Mouse (Mus musculus): ENCODE measurements at regions not wholly inside any gene's neighbourhood (a gene's known extent, or its start where the extent isn't known, plus 50 kb on each side); places are given as distances from the start of the nearest gene placed in this dataset.

DNA sequence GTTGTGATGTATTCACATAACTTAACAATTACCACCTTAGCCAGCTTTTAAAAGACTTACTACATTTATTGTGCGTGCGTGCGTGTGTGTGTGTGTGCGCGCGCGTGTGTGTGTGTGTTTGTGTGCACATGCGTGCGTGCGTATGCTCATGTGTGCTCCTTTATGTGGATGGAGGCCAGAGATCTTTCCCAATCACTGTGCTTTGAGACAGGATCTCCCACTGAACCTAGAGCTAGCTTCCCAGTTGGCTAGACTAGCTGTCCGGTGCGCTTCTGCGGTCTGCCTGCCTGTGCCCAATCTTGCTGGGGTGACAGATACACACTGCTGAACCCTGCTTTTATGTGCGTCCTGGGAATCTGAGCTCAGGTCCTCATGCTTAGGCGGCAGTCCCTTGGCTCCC is 50.1 kb upstream of the Arhgap29 start:
- in situ Hi-C loops (cut with MseI, MboI) = no loop called here

- in situ Hi-C loops (cut with MseI, MboI) = no loop called here
Observed at GRCm38 (mm10) chr3:121900429-121900844, 51.9 kb upstream of the Arhgap29 start.

DNA sequence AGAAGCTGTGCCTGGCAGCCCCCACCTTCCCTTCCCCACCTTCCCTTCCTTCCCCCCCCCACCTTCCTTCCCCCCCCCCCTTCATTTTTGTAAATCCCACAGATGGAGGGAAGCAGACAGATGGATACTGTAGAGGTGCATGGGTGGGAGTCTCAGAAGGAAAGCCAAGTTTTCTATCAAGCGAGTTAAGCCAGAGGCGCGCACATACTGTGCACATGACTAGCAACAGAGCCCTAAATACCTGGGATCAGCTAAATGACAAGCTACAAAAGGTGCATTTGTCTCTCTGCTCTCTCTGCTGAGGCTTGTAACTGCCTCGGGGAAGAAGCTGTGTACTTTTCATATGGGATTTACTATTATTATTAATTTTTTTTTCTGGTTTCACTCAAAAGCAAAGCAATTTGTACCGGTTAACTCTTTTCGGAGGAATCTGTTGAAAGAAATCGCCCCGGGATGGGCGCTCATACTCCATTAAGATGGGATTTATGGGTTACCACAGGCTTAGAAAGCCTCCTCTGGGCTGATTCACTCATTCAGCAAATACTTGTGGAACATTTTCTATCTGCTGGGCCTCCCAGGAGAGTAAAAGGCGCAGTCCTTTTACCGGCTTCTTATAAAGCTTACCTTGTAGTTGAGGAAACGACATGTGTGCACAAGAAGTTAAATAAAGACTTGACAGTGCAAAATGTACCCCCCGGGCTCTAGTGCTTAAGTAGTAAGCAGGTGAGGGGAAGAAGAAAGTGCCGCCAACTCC is 54.3 kb upstream of the Arhgap29 start:
- in situ Hi-C loops (cut with MseI, MboI) = no loop called here

GRCm38 (mm10) chr3:121893606-121894005 is 58.7 kb upstream of the Arhgap29 start:
- in situ Hi-C loops (cut with MseI, MboI) = no loop called here

- in situ Hi-C loops (cut with MseI, MboI) = no loop called here
Observed at GRCm38 (mm10) chr3:121892675-121893074, 59.7 kb upstream of the Arhgap29 start.

DNA sequence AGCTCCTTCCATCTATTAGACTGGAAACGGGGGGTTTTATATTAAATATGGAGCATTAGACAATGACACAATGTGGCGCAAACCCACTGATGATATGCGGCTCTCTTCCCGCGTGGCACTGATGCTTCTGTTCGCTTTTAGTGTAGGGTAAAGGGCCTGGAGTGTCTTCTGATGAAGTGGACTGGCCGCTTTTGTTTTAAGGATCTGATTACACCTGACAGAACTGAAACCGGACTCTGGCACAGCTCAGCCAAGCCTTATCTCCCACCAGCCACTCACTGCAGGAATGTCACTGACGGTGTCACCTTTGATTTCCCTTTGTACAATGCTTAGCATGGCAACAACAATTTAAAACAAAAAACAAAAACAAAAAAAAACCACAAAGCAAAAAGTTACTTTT is 61.0 kb upstream of the Arhgap29 start:
- in situ Hi-C loops (cut with MseI, MboI) = no loop called here

DNA sequence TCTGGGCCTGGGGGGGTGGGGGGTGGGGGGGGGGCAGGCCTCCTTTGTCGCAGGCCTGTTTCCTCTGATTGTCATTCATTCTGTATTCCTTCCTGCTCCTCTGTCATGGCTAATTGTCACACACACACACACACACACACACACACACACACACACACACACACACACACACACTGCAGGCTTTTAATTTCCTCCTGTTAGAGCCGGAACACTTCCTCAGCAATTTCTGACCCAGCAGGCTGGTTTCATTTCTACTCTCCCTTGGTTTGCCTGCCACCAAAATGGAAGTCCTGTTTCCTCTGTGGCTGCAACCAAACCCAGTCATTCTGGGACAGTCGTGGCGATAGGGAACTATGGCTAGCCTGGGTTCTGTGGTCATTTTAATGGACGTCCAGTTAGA is 61.8 kb upstream of the Arhgap29 start:
- in situ Hi-C loops (cut with MseI, MboI) = no loop called here

DNA sequence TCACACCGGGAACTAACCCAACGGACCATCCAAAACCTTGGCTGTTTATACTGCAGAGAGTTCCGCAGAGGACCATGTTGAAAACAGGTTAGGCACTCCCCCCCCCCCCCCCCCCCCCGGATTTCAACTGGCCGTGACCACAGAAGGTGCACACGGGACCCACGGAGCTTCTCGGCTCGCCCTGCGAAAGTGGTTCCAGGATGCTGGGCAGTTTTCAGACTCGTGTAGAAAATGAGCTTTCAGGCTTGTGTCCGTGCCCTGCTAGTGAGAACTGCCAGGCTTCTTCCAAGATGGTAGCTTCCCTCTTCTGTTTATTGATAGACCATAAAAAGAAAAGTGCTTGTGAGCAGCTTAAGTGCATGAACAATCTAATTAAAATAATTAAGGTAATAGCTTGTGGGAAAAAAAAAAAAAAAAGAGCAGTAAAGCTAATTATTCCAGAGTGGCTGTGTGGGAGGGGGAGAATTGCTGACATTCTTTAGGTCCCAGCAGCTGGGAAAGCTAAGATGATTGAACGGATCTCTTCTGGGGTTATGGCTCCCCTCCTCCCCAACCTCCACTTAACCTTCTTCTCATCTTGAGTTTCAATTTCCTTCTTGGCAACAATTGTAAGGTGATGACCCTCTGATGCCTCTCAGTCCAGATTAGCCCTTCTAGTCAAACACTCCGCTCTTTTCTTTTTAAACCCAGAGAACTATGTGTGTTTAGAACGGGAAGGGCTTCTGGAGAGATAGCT is 65.3 kb upstream of the Arhgap29 start:
- in situ Hi-C loops (cut with MseI, MboI) = loop anchor here (5.0 to 10.0 kb wide), 3 partner anchors 70 to 258 kb away; no protein-coding TSS in a partner anchor

DNA sequence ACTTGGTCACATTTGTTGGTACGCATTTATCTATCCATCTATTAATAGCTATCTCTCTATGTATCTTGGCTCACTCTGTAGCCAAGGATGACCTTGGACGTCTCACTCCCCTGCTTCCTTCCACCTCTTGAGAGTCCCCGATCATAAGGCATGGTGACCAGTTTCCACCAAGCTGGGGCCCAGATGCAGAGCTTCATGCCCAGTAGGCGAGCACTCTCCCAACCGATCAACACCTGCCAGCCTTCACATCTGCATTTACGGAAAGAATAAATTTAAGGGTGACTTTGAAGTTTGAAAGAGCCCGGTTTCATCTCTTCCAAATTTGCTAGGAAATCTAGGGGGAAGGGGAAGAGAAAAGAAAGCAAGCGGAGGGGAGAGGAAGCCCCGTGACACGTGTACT is 66.0 kb upstream of the Arhgap29 start:
- in situ Hi-C loops (cut with MseI, MboI) = loop anchor here (5.0 to 10.0 kb wide), 3 partner anchors 71 to 258 kb away; no protein-coding TSS in a partner anchor

- in situ Hi-C loops (cut with MseI, MboI) = loop anchor here (5.0 to 10.0 kb wide), 3 partner anchors 72 to 259 kb away; no protein-coding TSS in a partner anchor
Observed at GRCm38 (mm10) chr3:121885265-121886178, 66.8 kb upstream of the Arhgap29 start.

DNA sequence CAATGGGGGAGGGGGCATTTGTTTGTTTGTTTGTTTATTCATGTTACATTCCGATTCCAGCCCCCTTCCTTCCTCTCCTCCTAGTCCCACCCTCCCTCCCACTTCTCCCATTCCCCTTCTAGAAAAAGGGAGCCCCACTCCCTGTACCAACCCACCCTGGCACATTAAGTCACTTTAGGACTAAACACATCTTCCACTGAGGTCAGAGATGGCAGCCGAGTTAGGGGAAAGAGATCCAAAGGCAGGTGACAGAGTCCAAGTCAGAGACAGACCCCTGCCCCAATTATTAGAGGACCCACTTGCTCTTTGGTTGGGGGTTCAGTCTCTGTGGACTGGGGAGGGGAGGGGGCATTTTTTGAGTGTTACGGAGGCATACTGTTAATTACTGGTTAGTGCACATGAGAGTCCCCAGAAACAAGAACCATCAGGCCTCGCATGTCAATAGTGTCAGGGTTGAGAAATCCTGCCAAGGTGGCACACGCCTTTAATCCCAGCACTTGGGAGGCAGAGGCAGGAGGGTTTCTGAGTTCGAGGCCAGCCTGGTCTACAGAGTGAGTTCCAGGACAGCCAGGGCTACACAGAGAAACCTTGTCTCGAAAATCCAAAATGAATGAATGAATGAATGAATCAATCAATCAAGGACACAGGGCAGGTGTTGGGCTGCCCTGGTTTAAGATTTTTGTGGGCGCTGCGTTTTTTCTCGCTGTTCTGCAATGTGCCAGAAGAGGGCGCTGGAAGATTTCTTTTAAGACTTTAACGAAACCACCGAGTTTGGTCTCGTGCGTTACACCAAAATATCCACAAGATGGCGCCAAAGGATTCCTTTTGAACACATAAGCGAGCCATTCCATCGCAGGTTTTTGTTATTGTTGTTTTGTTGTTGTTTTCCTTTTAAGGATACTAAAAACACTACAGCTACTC is 67.8 kb upstream of the Arhgap29 start:
- in situ Hi-C loops (cut with MseI, MboI) = loop anchor here (5.0 to 10.0 kb wide), 3 partner anchors 73 to 260 kb away; no protein-coding TSS in a partner anchor

DNA sequence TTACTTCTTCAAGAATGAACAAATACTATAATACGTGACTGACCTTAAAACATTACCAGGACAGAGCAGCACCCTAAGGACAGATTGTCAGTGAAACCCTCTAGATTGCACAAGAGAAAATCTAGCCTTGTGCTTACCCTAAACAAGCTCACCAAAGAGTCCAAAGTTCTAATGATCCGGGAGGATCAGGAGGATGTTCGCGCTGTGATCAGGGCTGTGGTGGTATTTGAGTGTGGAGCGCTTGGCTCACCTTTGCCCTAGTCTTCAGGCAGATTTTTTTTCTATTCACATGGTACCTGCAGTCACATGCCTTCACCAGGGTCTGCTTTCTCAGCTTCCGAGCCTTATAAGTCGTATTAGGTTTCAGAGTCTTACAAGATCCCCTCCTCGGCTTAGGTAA is 65.3 kb upstream of the Abcd3 start:
- in situ Hi-C loops (cut with MseI, MboI) = loop anchor here in 1 of 2 experiments (10.0 kb wide), 1 partner anchor 264 kb away; no protein-coding TSS in a partner anchor

DNA sequence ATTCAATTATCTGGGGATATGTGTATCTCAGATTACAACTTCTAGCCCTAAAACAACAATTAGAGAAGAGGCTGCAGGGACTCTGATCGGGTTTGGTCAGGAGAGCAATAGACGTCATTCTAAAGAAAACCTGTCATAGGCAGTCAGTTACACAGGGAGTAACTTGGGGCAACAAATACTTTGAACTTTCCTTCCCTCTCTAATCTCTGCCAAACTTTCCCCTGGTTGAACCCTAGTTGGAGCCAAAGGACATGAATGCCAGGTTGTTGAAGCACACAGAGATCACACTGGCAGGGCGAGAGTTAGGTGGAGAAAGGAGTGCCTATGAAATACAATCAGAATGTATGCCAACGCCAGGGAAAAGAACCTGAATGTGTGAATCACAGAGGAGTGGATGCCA is 60.0 kb upstream of the Abcd3 start:
- in situ Hi-C loops (cut with MseI, MboI) = no loop called here

- in situ Hi-C loops (cut with MseI, MboI) = no loop called here
Observed at GRCm38 (mm10) chr3:121874576-121874975, 59.5 kb upstream of the Abcd3 start.

DNA sequence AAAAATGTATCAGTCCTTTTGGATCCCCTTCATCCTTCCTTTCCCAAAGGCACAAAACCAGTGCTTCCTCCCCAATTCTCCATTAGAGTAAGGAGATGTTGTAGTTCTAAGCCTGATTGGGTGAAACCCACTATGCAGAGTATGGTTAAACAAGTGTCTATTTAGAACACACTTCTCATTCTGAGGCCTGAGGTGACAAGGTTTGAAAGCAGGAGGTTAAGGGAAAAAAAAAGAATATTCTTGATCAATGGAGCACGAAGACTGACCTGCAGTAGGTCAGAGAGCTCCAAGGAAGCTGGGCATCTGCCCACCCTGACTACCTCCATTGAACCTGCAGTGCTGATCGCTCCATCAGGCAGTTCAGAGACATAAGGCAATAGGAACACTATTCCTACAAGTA is 58.5 kb upstream of the Abcd3 start:
- in situ Hi-C loops (cut with MseI, MboI) = no loop called here

DNA sequence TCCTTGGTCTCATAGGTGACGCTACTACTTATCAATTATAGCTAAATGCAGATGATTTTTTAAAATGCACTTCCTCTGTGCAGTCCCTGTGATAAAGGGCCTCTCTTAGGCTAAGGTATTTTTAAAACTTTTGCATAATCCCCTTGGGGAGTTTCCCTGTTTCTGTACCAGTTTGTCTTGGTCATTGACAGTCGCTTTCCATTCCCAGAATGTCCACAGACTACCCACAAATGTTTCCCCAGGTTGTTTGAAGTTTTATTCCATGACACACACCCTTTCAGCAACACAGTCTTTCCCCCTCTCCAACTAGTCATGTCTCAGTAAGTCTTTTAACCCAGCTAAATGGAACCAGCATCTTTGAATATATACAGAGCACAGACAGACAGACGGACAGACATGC is 57.6 kb upstream of the Abcd3 start:
- in situ Hi-C loops (cut with MseI, MboI) = no loop called here

DNA sequence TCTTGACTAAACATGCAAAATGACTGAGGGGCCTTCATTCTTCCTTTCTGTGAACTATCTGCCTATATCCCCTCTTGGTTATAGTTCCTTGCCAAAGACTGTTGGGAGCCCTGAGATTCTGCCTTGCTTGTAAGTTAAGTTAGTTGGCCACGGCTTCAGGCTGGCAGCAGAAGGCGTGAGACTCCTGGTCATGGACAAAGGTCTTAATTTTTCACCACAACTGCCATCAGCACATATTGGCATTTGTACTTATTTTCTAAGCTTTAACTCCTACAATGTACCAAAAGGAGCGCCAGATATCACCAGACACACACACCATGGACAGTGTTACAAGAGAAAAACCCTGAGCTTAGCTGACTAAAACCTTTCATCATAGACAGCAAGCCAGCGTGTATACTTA is 56.7 kb upstream of the Abcd3 start:
- in situ Hi-C loops (cut with MseI, MboI) = no loop called here

GRCm38 (mm10) chr3:121870726-121871125 is 55.6 kb upstream of the Abcd3 start:
- in situ Hi-C loops (cut with MseI, MboI) = no loop called here

GRCm38 (mm10) chr3:121869694-121870093 is 54.6 kb upstream of the Abcd3 start:
- in situ Hi-C loops (cut with MseI, MboI) = no loop called here

- in situ Hi-C loops (cut with MseI, MboI) = no loop called here
Observed at GRCm38 (mm10) chr3:121867301-121867700, 52.2 kb upstream of the Abcd3 start.
